Mouse (Mus musculus) hindbrain, postnatal 0 days (tissue): ENCODE measurements around the gene Cd3d. TPM values are rescaled to one million over a fixed set of nuclear protein-coding genes. Genes with fewer than 3 reads are reported as not detected.

Source experiments
- ATAC-seq: fragments of 200-750 bp; cut with Nextera tagmentation; 2 replicates; pipeline ENCODE4 v1.8.0; 2017; ENCODE audit warnings: mild to moderate bottlenecking, moderate TSS enrichment, moderate library complexity
- DNase-seq: peaks from one replicate; pipeline ENCODE4 v3.0.0-alpha.2; 2015; ENCODE audit warnings: low spot score
- H3K27ac ChIP-seq: fragments of 300-500 bp; sonication (generic); 2 replicates; pipeline ENCODE4 v1.5.1; 2014; ENCODE audit warnings: mild to moderate bottlenecking
- H3K27me3 ChIP-seq: fragments of 300-500 bp; sonication (generic); 2 replicates; pipeline ENCODE4 v1.6.1; 2014; ENCODE audit warnings: low read length, mixed read lengths; ENCODE audit not compliant: insufficient read depth
- H3K36me3 ChIP-seq: fragments of 300-500 bp; sonication (generic); 2 replicates; pipeline ENCODE4 v1.6.1; 2014; ENCODE audit warnings: low read length, mixed read lengths; ENCODE audit not compliant: insufficient read depth
- H3K4me1 ChIP-seq: fragments of 300-500 bp; sonication (generic); 2 replicates; pipeline ENCODE4 v1.6.1; 2014; ENCODE audit warnings: antibody characterized with exemption, low read length, mixed read lengths; ENCODE audit not compliant: insufficient read depth
- H3K4me2 ChIP-seq: fragments of 300-500 bp; sonication (generic); 2 replicates; pipeline ENCODE4 v1.6.1; 2014; ENCODE audit warnings: low read depth, mild to moderate bottlenecking, low read length, moderate library complexity, mixed read lengths
- H3K4me3 ChIP-seq: fragments of 300-500 bp; sonication (generic); 2 replicates; pipeline ENCODE4 v1.5.1; 2014; ENCODE audit warnings: low read length
- H3K9ac ChIP-seq: fragments of 300-500 bp; sonication (generic); replicated peaks from 2 replicates; pipeline ENCODE4 v1.6.1; 2014; ENCODE audit warnings: mild to moderate bottlenecking, low read length, moderate library complexity, mixed read lengths
- H3K9me3 ChIP-seq: fragments of 300-500 bp; sonication (generic); 2 replicates; pipeline ENCODE4 v1.6.1; 2016; ENCODE audit warnings: low read length, mixed read lengths
- CTCF ChIP-seq: IDR thresholded peaks from 2 replicates; pipeline ENCODE4 v1.5.1; 2016; ENCODE audit warnings: antibody characterized with exemption, control low read depth, low read depth
- WGBS: fragments of 180-500 bp; shearing (Covaris S2); extraction: QIAGEN DNeasy Blood & Tissue Kit; methylation state at CpG from one replicate; pipeline ENCODE4 v1.1.7; 2014; 5-methylcytosine and 5-hydroxymethylcytosine counted together
- polyA plus RNA-seq: library from polyadenylated mRNA; unstranded; fragments of >200 nt; fragmentation: Nextera tagmentation; extraction: Ambion mirVana; gene quantifications from 2 replicates; pipeline ENCODE4 v1.2.1, GENCODE M21; 2015
- total RNA-seq: library from RNA; depleted of rRNA; stranded (reverse); fragments of >200 nt; gene quantifications from 2 replicates; pipeline ENCODE4 v1.2.3, GENCODE M21; 2014

Cd3d gene
- total and polyA plus RNA-seq, 2 experiments from 2014 or later: 0.09 TPM; not detected in 1

DNA sequence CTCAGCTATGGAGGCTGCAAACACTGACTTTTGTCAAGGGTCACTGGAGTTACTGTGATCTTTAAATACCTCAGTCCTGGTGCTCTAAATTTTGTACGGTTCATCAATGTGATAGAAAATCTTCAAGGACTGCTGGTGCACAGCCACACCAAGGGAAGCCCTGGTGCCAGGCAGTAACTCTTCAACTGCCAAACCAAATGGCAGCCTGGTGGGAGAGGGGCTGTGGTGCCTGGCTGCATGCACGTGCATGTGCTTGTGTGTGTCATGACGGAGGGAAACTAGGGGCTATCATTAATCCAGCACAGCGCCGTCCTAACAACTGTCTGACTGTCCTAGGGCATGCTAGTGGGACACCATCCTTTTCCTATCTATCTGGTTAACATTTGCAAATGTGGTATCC is 18.2 kb downstream of the Cd3d start:
- WGBS: 74% methylated on average over 5 of the region's 5 CpGs
- ATAC-seq (no peak), DNase-seq (no peak)
- Histone ChIP-seq H3K4me2 (no peak overlapping the region), H3K9ac (no peak overlapping the region), H3K36me3 (no peaks in the 10 kb centered on the region), H3K27me3 (no peaks in the 10 kb centered on the region), H3K4me3 (no peak overlapping the region), H3K9me3 (no peaks in the 10 kb centered on the region), H3K27ac (no peak overlapping the region), H3K4me1 (no peaks in the 10 kb centered on the region)
- no peak for TF ChIP-seq CTCF

DNA sequence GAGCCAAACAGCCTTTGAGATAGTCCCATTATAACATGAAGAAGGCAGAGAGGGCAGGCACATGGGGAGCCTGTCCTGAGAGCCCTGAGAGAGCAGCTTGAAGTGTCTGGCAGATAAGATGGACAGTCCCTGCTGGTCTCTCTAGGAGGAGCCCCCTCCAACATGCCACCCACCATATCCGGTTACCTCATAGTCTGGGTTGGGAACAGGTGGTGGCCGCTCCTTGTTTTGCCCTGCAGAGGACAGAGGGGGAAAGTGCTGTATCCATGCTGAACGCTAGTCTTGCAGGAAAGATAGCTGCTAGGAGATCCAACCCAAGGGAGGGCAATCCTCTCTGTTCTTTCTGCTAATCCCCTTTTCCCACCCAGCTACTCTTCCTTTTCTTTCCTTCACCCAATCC is 18.7 kb downstream of the Cd3d start:
- Histone ChIP-seq H3K4me3 (no peak overlapping the region), H3K4me1 (no peaks in the 10 kb centered on the region), H3K36me3 (no peaks in the 10 kb centered on the region), H3K9ac (no peak overlapping the region), H3K4me2 (no peak overlapping the region), H3K27ac (no peak overlapping the region), H3K9me3 (no peaks in the 10 kb centered on the region), H3K27me3 (no peaks in the 10 kb centered on the region)
- 74% methylated on average over 3 of the region's 3 CpGs for WGBS
- DNase-seq: no peak
- TF ChIP-seq CTCF: no peak
- ATAC-seq: no peak

DNA sequence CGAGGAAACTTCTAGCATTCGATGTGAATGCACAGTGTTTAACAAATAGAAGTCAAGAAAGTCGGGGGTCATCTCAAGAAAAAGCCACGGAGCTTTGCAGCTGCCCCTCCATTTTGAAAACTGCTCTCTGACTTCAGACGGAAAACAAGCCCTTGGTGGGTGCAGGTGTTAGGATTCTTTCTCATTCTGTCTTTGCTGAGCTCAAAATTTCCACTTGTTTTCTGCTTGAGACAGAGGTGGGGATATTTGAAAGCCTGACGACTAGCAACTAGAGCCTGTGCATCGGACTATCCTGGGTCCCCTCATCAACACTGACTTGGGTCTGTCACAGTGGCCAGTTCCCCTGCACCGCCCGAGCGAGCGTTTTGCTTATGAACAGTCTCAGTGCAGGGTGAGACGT is 25.8 kb downstream of the Cd3d start:
- H3K9ac ChIP-seq: no peak overlapping the region
- no peak for ATAC-seq
- no peak for DNase-seq
- no peak overlapping the region for H3K27ac ChIP-seq
- no peak overlapping the region for H3K4me2 ChIP-seq
- no peaks in the 10 kb centered on the region for H3K36me3 ChIP-seq
- 77% methylated on average over 12 of the region's 12 CpGs for WGBS
- no peak overlapping the region for H3K4me3 ChIP-seq
- no peak for TF ChIP-seq CTCF
- H3K27me3 ChIP-seq: no peaks in the 10 kb centered on the region
- H3K4me1 ChIP-seq: no peaks in the 10 kb centered on the region
- no peaks in the 10 kb centered on the region for H3K9me3 ChIP-seq

DNA sequence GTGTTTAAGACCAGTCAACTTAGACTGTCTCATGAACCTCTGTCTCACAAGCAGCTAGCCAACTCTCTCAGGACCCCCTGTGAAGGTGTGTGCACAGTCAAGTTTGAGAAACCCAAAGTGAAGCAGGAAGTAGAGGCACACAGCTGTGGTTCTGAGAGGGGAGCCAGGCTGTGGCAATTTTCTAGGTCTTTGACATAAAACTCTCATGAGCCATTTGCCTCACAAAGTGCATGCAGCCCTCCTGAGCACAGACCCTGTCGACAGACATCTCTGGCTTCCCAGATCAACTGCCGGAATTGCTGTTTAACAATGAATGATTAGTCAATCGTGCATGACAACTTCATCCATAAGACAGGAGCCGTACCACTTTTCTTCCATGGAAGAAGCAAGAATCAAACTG is 26.8 kb downstream of the Cd3d start:
- H3K27me3 ChIP-seq: no peaks in the 10 kb centered on the region
- WGBS: 64% methylated on average over 4 of the region's 4 CpGs

DNA sequence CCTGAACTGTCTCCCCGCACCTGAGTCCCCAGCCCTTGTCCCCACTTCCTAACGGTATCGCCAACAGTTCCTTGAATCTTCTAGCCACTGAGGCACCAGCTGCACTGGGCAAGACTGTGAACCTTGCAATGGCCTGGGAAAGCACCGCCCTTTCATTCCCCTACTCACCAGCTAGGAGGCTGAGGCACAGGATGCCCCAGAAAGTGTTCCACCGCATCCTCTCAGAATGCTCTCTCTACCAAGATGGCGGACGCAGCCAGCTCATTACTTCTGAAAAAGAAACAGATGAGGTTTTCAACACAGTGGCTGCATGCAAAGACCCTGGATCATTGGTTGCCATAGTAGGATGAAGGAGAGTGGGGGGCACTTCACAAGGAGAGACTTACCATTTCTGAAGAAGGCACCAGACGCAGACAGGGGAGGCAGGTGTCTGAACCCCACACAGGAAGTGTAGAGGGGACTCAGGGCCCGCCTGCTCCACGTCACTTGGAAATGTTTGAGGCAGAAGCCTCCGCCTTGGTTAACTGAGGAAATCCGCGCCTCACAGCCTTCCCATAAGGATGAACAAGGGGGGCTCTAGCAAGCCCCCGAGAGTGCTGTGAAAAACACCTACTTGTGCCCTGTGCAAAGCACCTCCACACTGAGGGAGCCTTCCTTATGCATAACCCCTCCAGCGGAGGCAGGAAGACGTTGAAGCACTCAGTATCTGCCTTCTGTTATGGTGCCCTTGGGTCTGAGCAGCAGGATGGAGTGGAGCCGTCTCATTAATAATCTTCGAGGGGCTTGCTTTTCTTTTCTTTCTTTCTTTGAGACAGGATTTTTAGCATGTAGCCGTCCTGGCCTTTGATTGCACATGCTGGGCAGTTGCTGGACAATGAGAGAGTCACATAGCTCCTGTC is 27.8 kb downstream of the Cd3d start, which contains the start of gene Cd3e:
Cd3e (minus strand) TSS at position 448 of the 899 bp plus-strand sequence.
- no peak within 1 kb of the TSS for H3K4me3 ChIP-seq
- no peak within 1 kb of the TSS for H3K4me2 ChIP-seq
- no peaks in the 10 kb centered on the region for H3K36me3 ChIP-seq
- no peaks in the 10 kb centered on the region for H3K27me3 ChIP-seq
- no peaks in the 10 kb centered on the region for H3K4me1 ChIP-seq
- TF ChIP-seq CTCF: no peak
- no peak for DNase-seq
- 82% methylated on average over 19 of the region's 19 CpGs for WGBS
- H3K27ac ChIP-seq: no peak within 1 kb of the TSS
- no peak for ATAC-seq
- H3K9me3 ChIP-seq: no peaks in the 10 kb centered on the region
- H3K9ac ChIP-seq: no peak within 1 kb of the TSS

More for the DNA sequence above, 26.8 kb downstream of the Cd3d start:
- no peak for ATAC-seq
- no peak for TF ChIP-seq CTCF
- Histone ChIP-seq H3K27ac (no peak overlapping the region), H3K9me3 (no peaks in the 10 kb centered on the region), H3K4me2 (no peak overlapping the region), H3K4me3 (no peak overlapping the region), H3K36me3 (no peaks in the 10 kb centered on the region), H3K4me1 (no peaks in the 10 kb centered on the region), H3K9ac (no peak overlapping the region)
- no peak for DNase-seq

DNA sequence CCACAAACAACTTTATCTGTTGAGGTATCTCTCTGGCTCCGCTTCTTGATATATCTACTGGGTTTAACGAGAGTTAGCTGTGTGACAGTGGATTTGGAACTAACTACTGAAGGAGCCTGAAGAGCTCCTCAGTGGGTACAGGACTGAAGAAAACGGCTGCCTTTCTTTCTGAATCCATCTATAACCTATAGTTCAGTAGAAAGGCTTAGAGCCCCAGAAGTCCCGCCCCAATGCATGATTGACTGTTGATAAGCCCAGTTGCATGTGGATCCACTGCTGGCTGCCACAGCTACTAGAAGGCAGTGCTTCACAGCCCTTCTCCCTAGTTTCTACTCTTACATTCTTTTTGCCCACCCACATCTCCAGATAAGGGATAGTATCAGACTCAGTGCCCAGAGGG is 28.9 kb downstream of the Cd3d start:
- Histone ChIP-seq H3K4me2 (no peak overlapping the region), H3K4me1 (no peaks in the 10 kb centered on the region), H3K9ac (no peak overlapping the region), H3K27ac (no peak overlapping the region), H3K4me3 (no peak overlapping the region), H3K36me3 (no peaks in the 10 kb centered on the region), H3K9me3 (no peaks in the 10 kb centered on the region), H3K27me3 (no peaks in the 10 kb centered on the region)
- 69% methylated on average over 4 of the region's 4 CpGs for WGBS
- TF ChIP-seq CTCF: no peak
- DNase-seq (no peak), ATAC-seq (no peak)

DNA sequence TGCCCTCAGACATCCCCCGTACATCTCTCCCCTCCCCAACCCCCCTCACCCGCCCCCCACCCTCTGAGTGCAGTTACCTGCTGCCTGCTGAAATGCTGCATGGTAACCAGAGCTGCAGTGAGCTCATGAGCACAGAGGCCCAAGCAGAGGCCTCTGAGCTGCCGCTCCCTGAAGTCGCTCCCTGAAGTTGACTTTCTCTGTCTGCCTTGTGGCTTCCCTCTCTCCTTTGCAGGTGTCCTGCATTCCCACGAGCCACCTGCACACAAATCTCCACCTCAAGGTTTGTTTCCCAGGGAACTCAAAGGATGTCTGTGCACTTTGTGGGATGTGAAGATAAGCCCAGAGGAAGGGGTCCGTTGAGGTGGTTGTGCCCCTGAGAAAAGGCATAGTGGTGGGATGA is 29.7 kb downstream of the Cd3d start:
- ATAC-seq (no peak), DNase-seq (no peak)
- Histone ChIP-seq H3K4me3 (no peak overlapping the region), H3K9ac (no peak overlapping the region), H3K9me3 (no peaks in the 10 kb centered on the region), H3K27me3 (no peaks in the 10 kb centered on the region), H3K27ac (no peak overlapping the region), H3K4me2 (no peak overlapping the region), H3K36me3 (no peaks in the 10 kb centered on the region), H3K4me1 (no peaks in the 10 kb centered on the region)
- no peak for TF ChIP-seq CTCF
- WGBS: 51% methylated on average over 6 of the region's 6 CpGs
